In the genomic region with DNA sequence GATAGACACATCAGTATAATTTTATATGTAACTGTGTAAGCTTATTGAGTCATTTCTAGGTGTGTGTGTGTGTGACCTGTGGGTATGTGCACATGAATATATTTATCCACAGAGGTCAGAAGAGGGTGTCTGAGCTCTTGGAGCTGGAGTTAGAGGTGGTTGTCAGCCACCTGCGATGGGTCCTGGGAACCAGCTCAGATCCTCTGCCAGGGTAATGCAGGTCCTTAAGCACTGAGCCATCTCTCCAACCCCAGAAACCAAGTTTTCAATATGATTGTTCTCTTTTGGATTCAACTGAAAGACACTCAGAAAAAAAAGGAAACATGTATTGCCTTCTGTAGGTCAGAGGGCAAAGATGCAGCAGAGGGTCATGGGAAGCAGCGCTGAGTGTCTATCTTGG, we compare ENCODE assay signal across 13 mouse cellular contexts.
"Had no signal": no experiment of that assay in that cellular context is flagged by ENCODE, and none has a peak within 500 bp of the region (broad histone marks: within the 10 kb centered on the region; RNA-seq: fewer than 3 reads in every experiment).

No protein-coding gene starts in this region.

- H3K4me1 ChIP-seq: liver, embryonic 13.5 days; midbrain, embryonic 12.5 days had no signal

- H3K36me3 ChIP-seq: liver, embryonic 13.5 days; lung, embryonic 15.5 days; midbrain, embryonic 12.5 days; neural tube, embryonic 13.5 days; stomach, embryonic 15.5 days had no signal

- H3K27ac ChIP-seq: limb, embryonic 12.5 days; liver, embryonic 13.5 days; lung, embryonic 15.5 days; midbrain, embryonic 12.5 days; neural tube, embryonic 13.5 days; stomach, embryonic 15.5 days had no signal

- H3K9ac ChIP-seq: limb, embryonic 12.5 days; liver, embryonic 13.5 days; liver, postnatal 0 days; lung, embryonic 15.5 days; midbrain, embryonic 12.5 days; neural tube, embryonic 13.5 days; stomach, embryonic 15.5 days had no signal

- H3K4me2 ChIP-seq: limb, embryonic 12.5 days; liver, embryonic 13.5 days; lung, embryonic 15.5 days; midbrain, embryonic 12.5 days; neural tube, embryonic 13.5 days; stomach, embryonic 15.5 days had no signal

- DNase-seq: kidney, postnatal 10 days; kidney, postnatal 4 days; liver; liver, embryonic 13.5 days; right cerebral cortex, postnatal 14 days; thymus, adult 2 months had no signal

- H3K9me3 ChIP-seq: limb, embryonic 12.5 days; liver, embryonic 13.5 days; lung, embryonic 15.5 days; midbrain, embryonic 12.5 days; neural tube, embryonic 13.5 days; stomach, embryonic 15.5 days had no signal

- H3K27me3 ChIP-seq: limb, embryonic 12.5 days; liver, embryonic 13.5 days; lung, embryonic 15.5 days; neural tube, embryonic 13.5 days; stomach, embryonic 15.5 days had no signal

- H3K4me3 ChIP-seq: limb, embryonic 12.5 days; liver, embryonic 13.5 days; lung, embryonic 15.5 days; midbrain, embryonic 12.5 days; neural tube, embryonic 13.5 days; stomach, embryonic 15.5 days had no signal

- ATAC-seq: midbrain, embryonic 16.5 days had no signal
